Mouse (Mus musculus) lung, postnatal 0 days (tissue): Measurements from ENCODE around the gene Grik4.

Experiments
- CTCF ChIP-seq: IDR thresholded peaks from 2 replicates; pipeline ENCODE4 v1.5.1; 2016; ENCODE audit warnings: antibody characterized with exemption, mild to moderate bottlenecking
- EP300 ChIP-seq: IDR thresholded peaks from 2 replicates; pipeline ENCODE4 v1.6.1; 2016; ENCODE audit warnings: antibody characterized with exemption, mild to moderate bottlenecking, control low read depth

- TF ChIP-seq CTCF (no peak), EP300 (no peak)
Measured at GRCm38 (mm10) chr9:42886112-42886766, 58.1 kb downstream of the Grik4 start.
